Mouse (Mus musculus) neural tube, embryonic 14.5 days (tissue): ENCODE measurements around the gene Sptlc2. TPM values are rescaled to one million over a fixed set of nuclear protein-coding genes. Genes with fewer than 3 reads are reported as not detected.

ENCODE experiments used
- ATAC-seq: fragments of 200-750 bp; cut with Nextera tagmentation; 2 replicates; pipeline ENCODE4 v1.8.0; 2017; ENCODE audit warnings: low read depth, mild to moderate bottlenecking, moderate TSS enrichment, moderate library complexity
- H3K27ac ChIP-seq: fragments of 300-500 bp; sonication (generic); 2 replicates; pipeline ENCODE4 v1.5.1; 2014; ENCODE audit warnings: low read depth, mild to moderate bottlenecking, control low read depth, low read length, moderate library complexity, mixed read lengths
- H3K27me3 ChIP-seq: fragments of 300-500 bp; sonication (generic); 2 replicates; pipeline ENCODE4 v1.6.1; 2014; ENCODE audit warnings: low read length; ENCODE audit not compliant: control insufficient read depth, insufficient read depth
- H3K36me3 ChIP-seq: fragments of 300-500 bp; sonication (generic); 2 replicates; pipeline ENCODE4 v1.6.1; 2014; ENCODE audit warnings: low read length, mixed read lengths; ENCODE audit not compliant: control insufficient read depth, insufficient read depth
- H3K4me1 ChIP-seq: fragments of 300-500 bp; sonication (generic); 2 replicates; pipeline ENCODE4 v1.6.1; 2014; ENCODE audit warnings: low read length; ENCODE audit not compliant: control insufficient read depth, insufficient read depth
- H3K4me2 ChIP-seq: fragments of 300-500 bp; sonication (generic); 2 replicates; pipeline ENCODE4 v1.6.1; 2014; ENCODE audit warnings: mild to moderate bottlenecking, low read depth, low read length, control low read depth
- H3K4me3 ChIP-seq: fragments of 300-500 bp; sonication (generic); 2 replicates; pipeline ENCODE4 v1.5.1; 2014; ENCODE audit warnings: low read depth, low read length, control low read depth, mixed read lengths
- H3K9ac ChIP-seq: fragments of 300-500 bp; sonication (generic); replicated peaks from 2 replicates; pipeline ENCODE4 v1.6.1; 2014; ENCODE audit warnings: low read depth, mild to moderate bottlenecking, control low read depth, low read length, mixed read lengths
- H3K9me3 ChIP-seq: fragments of 300-500 bp; sonication (generic); 2 replicates; pipeline ENCODE4 v1.6.1; 2016; ENCODE audit warnings: low read length; ENCODE audit not compliant: control insufficient read depth
- WGBS: fragments of 180-500 bp; shearing (Covaris S2); extraction: QIAGEN DNeasy Blood & Tissue Kit; methylation state at CpG from one replicate; pipeline ENCODE4 v1.1.7; 2014; 5-methylcytosine and 5-hydroxymethylcytosine counted together
- polyA plus RNA-seq: library from polyadenylated mRNA; unstranded; fragments of >200 nt; fragmentation: Nextera tagmentation; extraction: Ambion mirVana; gene quantifications from 2 replicates; pipeline ENCODE4 v1.2.1, GENCODE M21; 2014

The Sptlc2 gene
- polyA plus RNA-seq, 1 experiment from 2014 or later: 81.8 TPM

- H3K27ac ChIP-seq: peak overlapping the region; percentile 84
- H3K4me2 ChIP-seq: no peak overlapping the region
- H3K36me3 ChIP-seq: no peaks in the 10 kb centered on the region
- H3K9ac ChIP-seq: no peak overlapping the region
- 15% methylated on average over 5 of the region's 5 CpGs for WGBS
- H3K4me3 ChIP-seq: no peak overlapping the region
- H3K9me3 ChIP-seq: no peaks in the 10 kb centered on the region
- no peaks in the 10 kb centered on the region for H3K27me3 ChIP-seq
- peak; percentile 92 for ATAC-seq
- H3K4me1 ChIP-seq: peaks cover 12% of the 10 kb centered on the region
These were observed 30.8 kb upstream of the Sptlc2 start for GRCm38 (mm10) chr12:87418921-87419320.

GRCm38 (mm10) chr12:87416690-87417089, 28.5 kb upstream of the Sptlc2 start:
- Histone ChIP-seq H3K27ac (no peak overlapping the region), H3K4me3 (no peak overlapping the region), H3K4me1 (peaks cover 12% of the 10 kb centered on the region), H3K36me3 (no peaks in the 10 kb centered on the region), H3K9ac (no peak overlapping the region), H3K9me3 (no peaks in the 10 kb centered on the region), H3K4me2 (no peak overlapping the region), H3K27me3 (no peaks in the 10 kb centered on the region)
- no peak for ATAC-seq
- 34% methylated on average over 7 of the region's 7 CpGs for WGBS

- WGBS: 82% methylated on average over 4 of the region's 4 CpGs
- Histone ChIP-seq H3K27me3 (no peaks in the 10 kb centered on the region), H3K4me3 (no peak overlapping the region), H3K9me3 (no peaks in the 10 kb centered on the region), H3K36me3 (no peaks in the 10 kb centered on the region), H3K4me1 (peaks cover 12% of the 10 kb centered on the region), H3K9ac (no peak overlapping the region), H3K27ac (no peak overlapping the region), H3K4me2 (no peak overlapping the region)
- ATAC-seq: no peak
These were observed 27.2 kb upstream of the Sptlc2 start for GRCm38 (mm10) chr12:87415358-87415757.

GRCm38 (mm10) chr12:87413179-87413790, 25.1 kb upstream of the Sptlc2 start:
- H3K4me1 ChIP-seq: no peaks in the 10 kb centered on the region
- peak; percentile 62 for ATAC-seq

GRCm38 (mm10) chr12:87410999-87411398, 22.8 kb upstream of the Sptlc2 start:
- no peak for ATAC-seq
- Histone ChIP-seq H3K9me3 (no peaks in the 10 kb centered on the region), H3K4me2 (no peak overlapping the region), H3K27me3 (no peaks in the 10 kb centered on the region), H3K9ac (no peak overlapping the region), H3K4me1 (no peaks in the 10 kb centered on the region), H3K4me3 (no peak overlapping the region), H3K27ac (no peak overlapping the region), H3K36me3 (no peaks in the 10 kb centered on the region)
- 67% methylated on average over 7 of the region's 7 CpGs for WGBS

More at GRCm38 (mm10) chr12:87413179-87413790, 25.1 kb upstream of the Sptlc2 start:
- H3K4me2 ChIP-seq: no peak overlapping the region
- WGBS: 28% methylated on average over 4 of the region's 4 CpGs
- no peaks in the 10 kb centered on the region for H3K9me3 ChIP-seq
- no peak overlapping the region for H3K4me3 ChIP-seq
- H3K9ac ChIP-seq: no peak overlapping the region
- no peaks in the 10 kb centered on the region for H3K36me3 ChIP-seq
- no peak overlapping the region for H3K27ac ChIP-seq
- H3K27me3 ChIP-seq: no peaks in the 10 kb centered on the region

GRCm38 (mm10) chr12:87409123-87409522, 21.0 kb upstream of the Sptlc2 start:
- Histone ChIP-seq H3K27me3 (no peaks in the 10 kb centered on the region), H3K4me2 (no peak overlapping the region), H3K27ac (no peak overlapping the region), H3K4me3 (no peak overlapping the region), H3K36me3 (no peaks in the 10 kb centered on the region), H3K9me3 (no peaks in the 10 kb centered on the region), H3K4me1 (no peaks in the 10 kb centered on the region), H3K9ac (no peak overlapping the region)
- 85% methylated on average over 4 of the region's 4 CpGs for WGBS
- no peak for ATAC-seq

- H3K36me3 ChIP-seq: no peaks in the 10 kb centered on the region
- no peak overlapping the region for H3K27ac ChIP-seq
- H3K4me3 ChIP-seq: no peak overlapping the region
- ATAC-seq: no peak
- H3K4me1 ChIP-seq: no peaks in the 10 kb centered on the region
- WGBS: 56% methylated on average over 21 of the region's 21 CpGs
- H3K9ac ChIP-seq: no peak overlapping the region
- H3K9me3 ChIP-seq: no peaks in the 10 kb centered on the region
- H3K4me2 ChIP-seq: no peak overlapping the region
- H3K27me3 ChIP-seq: no peaks in the 10 kb centered on the region
These were observed 19.9 kb upstream of the Sptlc2 start for GRCm38 (mm10) chr12:87407869-87408605.

GRCm38 (mm10) chr12:87405721-87406120, 17.6 kb upstream of the Sptlc2 start:
- H3K27ac ChIP-seq: no peak overlapping the region
- H3K4me2 ChIP-seq: no peak overlapping the region
- no peak overlapping the region for H3K9ac ChIP-seq
- no peaks in the 10 kb centered on the region for H3K36me3 ChIP-seq
- no peaks in the 10 kb centered on the region for H3K9me3 ChIP-seq
- no peaks in the 10 kb centered on the region for H3K27me3 ChIP-seq
- ATAC-seq: no peak
- WGBS: 76% methylated on average over 3 of the region's 3 CpGs
- no peaks in the 10 kb centered on the region for H3K4me1 ChIP-seq
- no peak overlapping the region for H3K4me3 ChIP-seq

- WGBS: 84% methylated on average over 4 of the region's 4 CpGs
- no peak overlapping the region for H3K27ac ChIP-seq
- H3K27me3 ChIP-seq: no peaks in the 10 kb centered on the region
- H3K9ac ChIP-seq: no peak overlapping the region
- no peak overlapping the region for H3K4me3 ChIP-seq
- ATAC-seq: no peak
- H3K4me1 ChIP-seq: no peaks in the 10 kb centered on the region
- no peak overlapping the region for H3K4me2 ChIP-seq
- H3K36me3 ChIP-seq: no peaks in the 10 kb centered on the region
- no peaks in the 10 kb centered on the region for H3K9me3 ChIP-seq
These were observed 17.0 kb upstream of the Sptlc2 start for GRCm38 (mm10) chr12:87405165-87405564.
